Mouse (Mus musculus) brown adipose tissue, adult 24 weeks (tissue): ENCODE data around the gene Zfp72. TPM values are rescaled to one million over a fixed set of nuclear protein-coding genes. Genes with fewer than 3 reads are reported as not detected.

ENCODE experiments used
- H3K27ac ChIP-seq: fragments of 200-500 bp; replicated peaks from 2 replicates; pipeline ENCODE4 v1.5.1; 2012; ENCODE audit warnings: low read depth, mild to moderate bottlenecking, low read length
- H3K4me1 ChIP-seq: fragments of 200-500 bp; 2 replicates; pipeline ENCODE4 v1.6.1; 2012; ENCODE audit warnings: low read length, mixed read lengths; ENCODE audit not compliant: control insufficient read depth, insufficient read depth, insufficient read length
- H3K4me3 ChIP-seq: fragments of 200-500 bp; 2 replicates; pipeline ENCODE4 v1.5.1; 2012; ENCODE audit warnings: low read depth, mild to moderate bottlenecking, low read length, moderate library complexity; ENCODE audit not compliant: insufficient read depth
- polyA plus RNA-seq: library from polyadenylated mRNA; stranded (reverse); fragments of >200 nt; gene quantifications from 2 replicates; pipeline ENCODE4 v1.2.4, GENCODE M21; 2012; ENCODE audit not compliant: missing spikeins, insufficient read depth, insufficient read length

Zfp72 gene
- polyA plus RNA-seq, 1 experiment = 4.8 TPM

- H3K4me1 ChIP-seq = no peaks in the 10 kb centered on the region
- no peak overlapping the region for H3K4me3 ChIP-seq
- no peak overlapping the region for H3K27ac ChIP-seq
These were observed 61.3 kb downstream of the Zfp72 start for GRCm38 (mm10) chr13:74329321-74329720.

Other genes starting within 250 kb of the Zfp72 start
- 46.9 and 55.9 TPM in 2 replicates for gene Exoc3, start 182.1 kb downstream of the Zfp72 start, polyA plus RNA-seq
- not detected in 2 replicates for gene Ahrr, start 98.5 kb downstream of the Zfp72 start, polyA plus RNA-seq
- gene Pdcd6, start 73.3 kb downstream of the Zfp72 start, polyA plus RNA-seq = 98.6 and 99.7 TPM in 2 replicates
- gene Sdha, start 40.6 kb downstream of the Zfp72 start, polyA plus RNA-seq = 1,578 and 1,653 TPM in 2 replicates
- gene Ccdc127, start 40.5 kb downstream of the Zfp72 start, polyA plus RNA-seq = 36.3 and 51.4 TPM in 2 replicates
- 2.3 and 3.4 TPM in 2 replicates for gene Lrrc14b, start 26.8 kb downstream of the Zfp72 start, polyA plus RNA-seq
- gene Ftl1-ps1, start 8.9 kb upstream of the Zfp72 start, polyA plus RNA-seq = 175 and 212 TPM in 2 replicates
- 5.4 and 8.0 TPM in 2 replicates for gene Zfp825, start 103.2 kb upstream of the Zfp72 start, polyA plus RNA-seq
- gene Erap1, start 248.7 kb upstream of the Zfp72 start, polyA plus RNA-seq = 26.1 and 40.0 TPM in 2 replicates